12 mouse cellular contexts compared by ENCODE assay signal in the genomic region with DNA sequence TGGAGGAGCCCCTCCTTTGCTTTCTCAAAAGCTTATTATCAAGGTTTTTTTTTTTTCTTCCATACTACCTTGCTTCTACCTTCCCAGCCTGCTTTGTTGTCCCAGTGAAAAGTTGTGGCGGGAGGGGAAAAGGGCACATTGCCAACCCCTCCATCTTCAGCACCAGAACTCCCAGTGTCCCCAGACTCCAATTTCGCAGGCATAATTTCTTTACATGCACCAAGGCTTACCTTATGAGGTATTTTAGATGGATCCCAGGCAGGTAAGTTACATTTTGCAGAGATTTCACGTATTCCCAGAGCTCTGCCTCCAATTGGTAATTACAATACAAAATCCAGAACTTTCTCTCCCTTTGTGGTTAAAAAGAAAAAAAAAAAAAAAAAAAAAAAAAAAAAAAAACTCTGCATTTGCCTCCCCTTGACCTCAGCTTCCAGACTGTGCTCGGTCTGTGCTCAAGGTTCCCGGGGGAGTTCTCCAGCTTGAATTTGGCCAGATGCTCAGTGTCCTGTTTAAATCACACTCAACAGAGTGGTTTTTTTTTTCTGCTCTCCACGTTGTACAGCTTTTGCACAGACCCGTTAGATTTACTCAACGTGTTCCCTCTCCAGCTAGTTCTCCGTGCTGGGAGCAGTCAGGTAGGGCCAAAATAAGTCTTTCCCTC. TPM values are rescaled to one million over a fixed set of nuclear protein-coding genes. Genes with fewer than 3 reads are reported as not detected.
A peak's percentile ranks its signal among the peaks of the same experiment; 100 is the strongest.
DNase-seq lines count a peak whose midpoint lies in the region; TF ChIP-seq lines count a peak whose summit lies in the region.
"Had no signal": no experiment of that assay in that cellular context is flagged by ENCODE, and none has a peak within 500 bp of the region (broad histone marks: within the 10 kb centered on the region; RNA-seq: fewer than 3 reads in every experiment).

No protein-coding gene starts in this region.

- H3K36me3 ChIP-seq in myocyte (ENCODE audit: control insufficient read depth, insufficient read depth): no peaks in the 10 kb centered on the region
- H3K36me3 ChIP-seq: liver, embryonic 12.5 days; midbrain, embryonic 15.5 days had no signal

- peak overlapping the region; percentile 51 for H3K4me2 ChIP-seq in myocyte (ENCODE audit: low read depth)
- H3K4me2 ChIP-seq: liver, embryonic 12.5 days; midbrain, embryonic 15.5 days had no signal

- no peak for TF ChIP-seq POLR2A in myocyte (IDR thresholded peaks at IDR 0.05; ENCODE audit: insufficient read length, low read depth)

- H3K4me3 ChIP-seq in brown adipose tissue, adult 24 weeks (ENCODE audit: insufficient read depth, low read depth, low read length): peak overlapping the region; percentile 25
- H3K4me3 ChIP-seq in myocyte: no peak overlapping the region
- H3K4me3 ChIP-seq: liver, embryonic 12.5 days; midbrain, embryonic 15.5 days had no signal

- DNase-seq in heart, postnatal 14 days: peak; percentile 4 to 10
- DNase-seq in heart, postnatal 25 days (ENCODE audit: low spot score): no peak
- peak; percentile 49 for DNase-seq in forelimb bud, embryonic 11.5 days (ENCODE audit: low read depth, low spot score)
- no peak for DNase-seq in lung, adult 18-20 months
- no peak for DNase-seq in lung, postnatal 25 days (ENCODE audit: low spot score)
- DNase-seq: cerebellum, postnatal 36 days; gastrocnemius, postnatal 10 days; lung, postnatal 4 days had no signal

- no peak overlapping the region for H3K27ac ChIP-seq in brown adipose tissue, adult 24 weeks (replicated peaks; ENCODE audit: low read depth, low read length)
- H3K27ac ChIP-seq: liver, embryonic 12.5 days; midbrain, embryonic 15.5 days had no signal

- H3ac ChIP-seq in myocyte (ENCODE audit: control insufficient read depth, insufficient read length): no peak overlapping the region

- intact Hi-C loops in heart, postnatal 14 days (cut with DNase I): no loop called here
- intact Hi-C loops in heart, postnatal 25 days (cut with DNase I): no loop called here

- no peaks in the 10 kb centered on the region for H3K4me1 ChIP-seq in brown adipose tissue, adult 24 weeks (ENCODE audit: control insufficient read depth, insufficient read depth, insufficient read length, low read length)
- H3K4me1 ChIP-seq: liver, embryonic 12.5 days; midbrain, embryonic 15.5 days had no signal

- H3K79me2 ChIP-seq in myocyte (ENCODE audit: control insufficient read depth, insufficient read depth): no peaks in the 10 kb centered on the region

- no peaks in the 10 kb centered on the region for H3K27me3 ChIP-seq in myocyte (ENCODE audit: control insufficient read depth, insufficient read depth, insufficient read length)
- H3K27me3 ChIP-seq: liver, embryonic 12.5 days; midbrain, embryonic 15.5 days had no signal

TF ChIP-seq in myocyte, 11 proteins besides CTCF, POLR2A, EP300 and RAD21:
- no peak for TF ChIP-seq MYOG (IDR thresholded peaks at IDR 0.05; ENCODE audit: control insufficient read depth in 1 of 3, insufficient read depth in 1 of 3, insufficient read length in 2 of 3, low read depth in 2 of 3)
- no peak for TF ChIP-seq SRF (IDR thresholded peaks at IDR 0.05; ENCODE audit: control insufficient read depth, insufficient read length, low read depth)
- TF ChIP-seq TCF12 (IDR thresholded peaks at IDR 0.05; ENCODE audit: insufficient read depth, poor library complexity, severe bottlenecking): no peak
- no peak for TF ChIP-seq USF1 (IDR thresholded peaks at IDR 0.05; ENCODE audit: low read depth)
- no peak for TF ChIP-seq TCF3 (IDR thresholded peaks at IDR 0.05; ENCODE audit: insufficient read length, low read depth)
- TF ChIP-seq CEBPB (IDR thresholded peaks at IDR 0.05; ENCODE audit: insufficient read depth, poor library complexity, severe bottlenecking): no peak
- no peak for TF ChIP-seq POLR2AphosphoS2 (IDR thresholded peaks at IDR 0.05; ENCODE audit: insufficient read length, low read depth)
- no peak for TF ChIP-seq MAX (IDR thresholded peaks at IDR 0.05; ENCODE audit: low read depth)
- TF ChIP-seq REST (IDR thresholded peaks at IDR 0.05; ENCODE audit: insufficient read depth, insufficient read length): no peak
- TF ChIP-seq E2F4 (IDR thresholded peaks at IDR 0.05; ENCODE audit: insufficient read depth): no peak
- no peak for TF ChIP-seq MYOD1 (IDR thresholded peaks at IDR 0.05; ENCODE audit: control insufficient read depth in 1 of 3, insufficient read length in 2 of 3, low read depth in 2 of 3)

RNA-seq across cellular contexts. Expression of a gene that starts 10.6 kb away (rescaled TPM):
- total RNA-seq in heart, postnatal 14 days (2021): 1 to 10 TPM; 5.2 to 6.3 TPM
- 1 to 10 TPM; 4.9 to 6.2 TPM for total RNA-seq in heart, postnatal 25 days (2021)
- polyA plus RNA-seq in brown adipose tissue, adult 24 weeks (2012; ENCODE audit: insufficient read depth, insufficient read length, missing spikeins): 0.67 and 1.4 TPM in 2 replicates
- 5.7 TPM for polyA plus RNA-seq in myocyte (2012; fragmentation: generic; extraction: Trizol)

Comparison
In these comparisons a context has a peak if more than half of its experiments do, and no peak if none do; other contexts are left out.
1. DNase-seq: peak in heart, postnatal 14 days (2 of 2) and forelimb bud, embryonic 11.5 days (single experiment); none in heart, postnatal 25 days (single experiment), lung, adult 18-20 months (0 of 2) and lung, postnatal 25 days (single experiment).